Mouse (Mus musculus) heart, postnatal 0 days (tissue): ENCODE data around the gene Trcg1.

Experiments used
- CTCF ChIP-seq: IDR thresholded peaks from 2 replicates; pipeline ENCODE4 v1.5.1; 2016; ENCODE audit warnings: antibody characterized with exemption, control low read depth, low read depth
- EP300 ChIP-seq: IDR thresholded peaks from 2 replicates; pipeline ENCODE4 v1.6.1; 2016; ENCODE audit warnings: antibody characterized with exemption, low read depth

DNA sequence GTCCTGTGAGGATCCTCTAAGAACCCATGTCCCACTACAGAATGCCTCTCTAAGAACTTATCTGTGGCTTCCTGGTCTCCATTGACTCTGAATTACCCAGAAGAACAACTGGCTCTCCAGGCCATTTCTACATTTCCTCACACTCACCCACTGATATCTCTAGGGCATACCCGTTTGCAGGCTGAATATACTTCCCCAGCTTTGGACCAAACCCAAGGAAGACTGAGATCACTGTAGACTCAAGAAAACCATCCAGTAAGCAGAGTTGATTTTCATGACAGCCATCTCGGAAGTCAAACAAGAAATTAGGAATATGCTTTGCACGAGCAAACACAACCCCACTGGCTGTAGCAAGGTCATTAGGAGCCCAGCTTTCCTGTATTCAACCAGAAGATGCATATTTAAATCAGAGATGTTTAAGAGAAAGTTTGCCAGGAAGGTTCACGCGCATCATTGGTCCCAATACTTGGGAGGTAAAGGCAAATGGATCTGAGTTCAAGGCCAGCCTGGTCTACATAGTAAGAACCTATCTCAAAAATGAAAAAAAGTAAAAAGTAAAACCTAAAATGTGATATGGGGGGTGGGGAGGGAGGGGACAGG, 3.9 kb upstream of the Trcg1 start:
- TF ChIP-seq CTCF (no peak), EP300 (no peak)
